Mouse (Mus musculus) lung, postnatal 25 days (tissue): ENCODE measurements around the gene Sdha.

Experiments used
- DNase-seq: peaks from one replicate; pipeline ENCODE4 v3.0.0; 2022; ENCODE audit warnings: low spot score

The Sdha gene

GRCm38 (mm10) chr13:74302050-74303037 lies 47.7 kb downstream of the Sdha start:
- DNase-seq, result no peak

- peak; percentile 42 for DNase-seq
Observed at GRCm38 (mm10) chr13:74301607-74301984, 48.5 kb downstream of the Sdha start.

- peak; percentile 57 for DNase-seq
Observed at GRCm38 (mm10) chr13:74300925-74301606, 49.0 kb downstream of the Sdha start.

GRCm38 (mm10) chr13:74296376-74296775 lies 53.7 kb downstream of the Sdha start:
- no peak for DNase-seq

GRCm38 (mm10) chr13:74292167-74292566 lies 57.9 kb downstream of the Sdha start, which contains the start of gene Ahrr:
Ahrr (minus strand) TSS chr13:74292331.
- peak; percentile 34 for DNase-seq

DNA sequence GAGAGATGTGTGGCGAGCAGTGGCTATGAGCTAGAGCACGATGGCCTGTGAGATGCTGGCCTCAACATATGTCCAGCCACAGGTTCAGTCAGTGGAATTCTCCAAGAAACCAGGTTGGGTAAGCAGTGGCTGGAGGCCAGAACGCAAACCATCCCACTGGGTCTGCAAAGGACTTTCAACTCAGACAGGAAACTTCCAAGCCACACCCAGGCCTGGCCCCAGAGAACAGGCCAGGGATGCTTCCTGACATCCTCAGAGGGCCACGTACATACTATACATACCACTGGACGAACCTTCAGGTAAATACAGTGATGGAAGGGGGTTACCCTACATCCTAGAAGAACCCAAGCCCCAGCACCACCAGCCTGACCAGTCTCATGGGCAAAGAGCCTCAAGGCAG lies 60.4 kb downstream of the Sdha start:
- no peak for DNase-seq

- no peak for DNase-seq
Observed at GRCm38 (mm10) chr13:74282299-74282698, 67.8 kb downstream of the Sdha start.

DNA sequence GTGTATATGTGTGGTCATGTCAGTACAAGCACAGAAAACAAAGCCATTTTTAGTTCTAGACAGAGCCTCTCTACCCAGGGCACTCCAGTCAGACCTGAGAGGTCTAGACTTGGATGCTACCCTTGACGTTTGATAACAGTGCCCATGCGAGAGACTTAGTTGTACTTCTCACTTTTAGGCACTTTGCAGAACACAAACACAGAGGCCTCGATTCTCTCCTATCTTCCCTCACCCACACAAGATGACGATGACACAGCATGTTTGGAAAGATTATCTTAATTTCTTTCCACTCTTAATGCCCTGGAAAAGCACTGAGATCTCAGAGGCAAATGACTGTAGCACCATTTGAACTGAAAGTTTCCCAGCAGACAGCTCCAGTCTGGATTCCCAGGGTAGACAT lies 74.4 kb downstream of the Sdha start:
- DNase-seq, result no peak
